Mouse (Mus musculus): ENCODE measurements around the gene Ggt1. TPM values are rescaled to one million over a fixed set of nuclear protein-coding genes. Genes with fewer than 3 reads are reported as not detected.

Gene Ggt1
- polyA plus RNA-seq, 1 experiment from 2014 or later = 1.2 TPM

DNA sequence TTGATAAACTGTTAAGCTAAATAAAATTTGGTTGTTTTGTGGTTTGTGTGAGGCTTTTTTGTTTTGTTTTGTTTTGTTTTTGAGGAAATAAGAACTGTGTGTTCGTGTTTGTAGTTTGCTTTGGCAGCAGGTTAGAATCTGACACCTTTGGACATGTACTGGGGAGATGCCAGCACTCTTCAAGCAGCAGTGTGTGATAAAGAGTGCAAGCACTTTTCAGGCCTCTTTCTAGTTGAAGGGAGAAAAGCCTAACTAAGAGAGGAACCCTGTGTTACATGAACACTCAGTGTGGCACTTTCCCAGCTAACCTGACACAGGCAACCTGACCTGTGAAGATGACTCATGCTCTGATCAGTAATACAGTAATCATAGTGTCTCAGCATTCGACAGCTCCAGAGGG is 26.0 kb upstream of the Ggt1 start:
- no peaks in the 10 kb centered on the region for H3K4me1 ChIP-seq (ENCODE audit: control insufficient read depth, insufficient read depth, low read length)
- H3K4me2 ChIP-seq (ENCODE audit: low read length) = no peak overlapping the region
- H3K9me3 ChIP-seq (replicated peaks; ENCODE audit: control insufficient read depth, low read length) = no peaks in the 10 kb centered on the region
- no peak for DNase-seq (ENCODE audit: low spot score)
- H3K27me3 ChIP-seq (replicated peaks; ENCODE audit: control insufficient read depth, insufficient read depth, low read length) = no peaks in the 10 kb centered on the region
- 91% methylated on average over 2 of the region's 2 CpGs for WGBS
- no peak for ATAC-seq
- H3K36me3 ChIP-seq (ENCODE audit: control insufficient read depth, insufficient read depth, low read length) = peaks cover 49% of the 10 kb centered on the region
- no peak overlapping the region for H3K27ac ChIP-seq (ENCODE audit: low read depth, low read length)
- H3K4me3 ChIP-seq (ENCODE audit: low read depth, low read length) = no peak overlapping the region
- H3K9ac ChIP-seq (ENCODE audit: low read length) = no peak overlapping the region

- ATAC-seq = no peak
These were observed 25.3 kb upstream of the Ggt1 start for GRCm38 (mm10) chr10:75536123-75536522.

DNA sequence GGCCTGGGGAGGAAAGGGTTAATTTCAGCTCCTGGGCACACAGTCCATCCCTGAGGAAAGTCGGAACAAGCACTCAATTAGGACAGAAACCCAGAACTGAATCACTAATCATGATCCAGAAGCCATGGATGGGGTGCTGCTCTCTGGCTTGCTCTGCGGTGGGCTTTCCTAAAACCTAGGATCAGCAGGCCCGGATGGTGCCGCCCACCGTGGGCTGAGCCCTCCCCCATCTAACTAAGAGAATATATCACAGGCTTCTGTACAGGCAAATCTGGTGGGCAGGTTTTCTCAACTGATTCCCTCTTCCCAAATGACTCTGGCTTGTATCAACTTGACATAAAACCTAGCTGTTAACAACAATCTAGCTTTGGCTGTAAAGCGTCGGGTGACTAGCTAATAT is 13.5 kb upstream of the Ggt1 start:
- DNase-seq (ENCODE audit: low spot score) = no peak
- no peak for ATAC-seq
- Histone ChIP-seq H3K4me1 (ENCODE audit: control insufficient read depth, insufficient read depth, low read length) (no peaks in the 10 kb centered on the region), H3K36me3 (ENCODE audit: control insufficient read depth, insufficient read depth, low read length) (peaks cover 3% of the 10 kb centered on the region), H3K9me3 (replicated peaks; ENCODE audit: control insufficient read depth, low read length) (peaks cover 5% of the 10 kb centered on the region; the same call in 1 of the 2 replicates), H3K4me3 (ENCODE audit: low read depth, low read length) (no peak overlapping the region), H3K9ac (ENCODE audit: low read length) (no peak overlapping the region), H3K27ac (ENCODE audit: low read depth, low read length) (no peak overlapping the region), H3K4me2 (ENCODE audit: low read length) (no peak overlapping the region), H3K27me3 (replicated peaks; ENCODE audit: control insufficient read depth, insufficient read depth, low read length) (no peaks in the 10 kb centered on the region)
- 72% methylated on average over 7 of the region's 7 CpGs for WGBS

More at GRCm38 (mm10) chr10:75536123-75536522, 25.3 kb upstream of the Ggt1 start:
- H3K36me3 ChIP-seq (ENCODE audit: control insufficient read depth, insufficient read depth, low read length) = peaks cover 46% of the 10 kb centered on the region
- no peak overlapping the region for H3K4me2 ChIP-seq (ENCODE audit: low read length)
- H3K9ac ChIP-seq (ENCODE audit: low read length) = no peak overlapping the region
- H3K4me1 ChIP-seq (ENCODE audit: control insufficient read depth, insufficient read depth, low read length) = no peaks in the 10 kb centered on the region
- no peaks in the 10 kb centered on the region for H3K27me3 ChIP-seq (replicated peaks; ENCODE audit: control insufficient read depth, insufficient read depth, low read length)
- H3K9me3 ChIP-seq (replicated peaks; ENCODE audit: control insufficient read depth, low read length) = no peaks in the 10 kb centered on the region
- H3K27ac ChIP-seq (ENCODE audit: low read depth, low read length) = no peak overlapping the region
- DNase-seq (ENCODE audit: low spot score) = no peak
- WGBS = 93% methylated on average over 5 of the region's 5 CpGs
- H3K4me3 ChIP-seq (ENCODE audit: low read depth, low read length) = no peak overlapping the region

DNA sequence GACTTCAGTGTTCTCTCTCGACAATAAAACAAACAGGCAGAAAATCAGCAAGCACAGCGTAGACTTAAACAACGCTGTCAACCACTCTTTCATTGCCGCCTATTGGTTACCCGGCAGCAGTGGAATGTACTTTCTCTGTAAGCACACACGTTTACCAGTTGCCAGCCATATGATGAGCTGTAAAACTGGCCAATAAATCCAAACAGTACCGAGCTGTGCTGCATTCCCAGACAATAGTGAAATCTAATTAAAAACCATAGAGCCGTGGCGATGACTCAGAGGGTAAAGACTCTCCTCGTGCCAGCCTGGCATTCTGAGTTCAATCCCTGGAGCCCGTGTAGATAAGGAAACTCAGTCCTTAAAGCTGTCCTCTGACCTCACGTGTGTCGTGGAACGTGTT is 12.9 kb upstream of the Ggt1 start:
- Histone ChIP-seq H3K9ac (ENCODE audit: low read length) (no peak overlapping the region), H3K27me3 (replicated peaks; ENCODE audit: control insufficient read depth, insufficient read depth, low read length) (no peaks in the 10 kb centered on the region), H3K27ac (ENCODE audit: low read depth, low read length) (no peak overlapping the region), H3K9me3 (replicated peaks; ENCODE audit: control insufficient read depth, low read length) (peaks cover 5% of the 10 kb centered on the region; the same call in 1 of the 2 replicates), H3K4me1 (ENCODE audit: control insufficient read depth, insufficient read depth, low read length) (no peaks in the 10 kb centered on the region), H3K4me3 (ENCODE audit: low read depth, low read length) (no peak overlapping the region), H3K36me3 (ENCODE audit: control insufficient read depth, insufficient read depth, low read length) (peaks cover 9% of the 10 kb centered on the region), H3K4me2 (ENCODE audit: low read length) (no peak overlapping the region)
- ATAC-seq (peak; percentile 57), DNase-seq (ENCODE audit: low spot score) (peak; percentile 58)
- 48% methylated on average over 14 of the region's 14 CpGs for WGBS

- no peak overlapping the region for H3K4me2 ChIP-seq (ENCODE audit: low read length)
- H3K4me3 ChIP-seq (ENCODE audit: low read depth, low read length) = no peak overlapping the region
- ATAC-seq (no peak), DNase-seq (ENCODE audit: low spot score) (no peak)
- H3K4me1 ChIP-seq (ENCODE audit: control insufficient read depth, insufficient read depth, low read length) = no peaks in the 10 kb centered on the region
- peaks cover 2% of the 10 kb centered on the region; the same call in 1 of the 2 replicates for H3K9me3 ChIP-seq (replicated peaks; ENCODE audit: control insufficient read depth, low read length)
- H3K27me3 ChIP-seq (replicated peaks; ENCODE audit: control insufficient read depth, insufficient read depth, low read length) = no peaks in the 10 kb centered on the region
- peaks cover 15% of the 10 kb centered on the region for H3K36me3 ChIP-seq (ENCODE audit: control insufficient read depth, insufficient read depth, low read length)
- H3K27ac ChIP-seq (ENCODE audit: low read depth, low read length) = no peak overlapping the region
- WGBS = 83% methylated on average over 7 of the region's 7 CpGs
- no peak overlapping the region for H3K9ac ChIP-seq (ENCODE audit: low read length)
These were observed 11.5 kb upstream of the Ggt1 start for GRCm38 (mm10) chr10:75549886-75550285.

GRCm38 (mm10) chr10:75551175-75551574 is 10.2 kb upstream of the Ggt1 start:
- 55% methylated on average over 12 of the region's 12 CpGs for WGBS
- Histone ChIP-seq H3K36me3 (ENCODE audit: control insufficient read depth, insufficient read depth, low read length) (peaks cover 27% of the 10 kb centered on the region), H3K27ac (ENCODE audit: low read depth, low read length) (no peak overlapping the region), H3K27me3 (replicated peaks; ENCODE audit: control insufficient read depth, insufficient read depth, low read length) (no peaks in the 10 kb centered on the region), H3K9me3 (replicated peaks; ENCODE audit: control insufficient read depth, low read length) (no peaks in the 10 kb centered on the region), H3K4me2 (ENCODE audit: low read length) (no peak overlapping the region), H3K9ac (ENCODE audit: low read length) (no peak overlapping the region), H3K4me3 (ENCODE audit: low read depth, low read length) (no peak overlapping the region), H3K4me1 (ENCODE audit: control insufficient read depth, insufficient read depth, low read length) (peaks cover 7% of the 10 kb centered on the region)
- ATAC-seq = no peak
- DNase-seq (ENCODE audit: low spot score) = no peak

DNA sequence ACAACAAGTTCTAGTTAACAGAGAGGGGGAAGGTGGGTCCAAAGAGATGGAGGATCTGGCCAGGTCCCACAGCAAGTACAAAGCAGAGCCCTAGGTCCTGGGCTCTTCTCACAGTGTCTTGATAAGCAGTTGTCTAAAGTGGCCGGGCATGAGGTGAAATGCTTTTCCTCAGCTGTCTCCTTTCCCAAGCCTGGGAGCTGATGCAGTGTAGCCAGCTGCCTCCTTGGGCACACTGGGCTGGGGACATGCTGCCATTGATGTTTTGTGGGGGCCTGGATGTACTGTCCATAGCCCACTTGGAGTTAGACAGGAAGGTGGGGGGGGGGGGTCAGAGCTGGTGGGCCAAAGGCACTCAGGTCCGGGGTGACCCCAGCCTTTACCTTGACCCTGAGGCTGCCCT is 9.3 kb upstream of the Ggt1 start:
- 89% methylated on average over 2 of the region's 2 CpGs for WGBS
- H3K9me3 ChIP-seq (replicated peaks; ENCODE audit: control insufficient read depth, low read length) = no peaks in the 10 kb centered on the region
- H3K4me3 ChIP-seq (ENCODE audit: low read depth, low read length) = no peak overlapping the region
- peaks cover 32% of the 10 kb centered on the region for H3K36me3 ChIP-seq (ENCODE audit: control insufficient read depth, insufficient read depth, low read length)
- no peak overlapping the region for H3K4me2 ChIP-seq (ENCODE audit: low read length)
- peaks cover 16% of the 10 kb centered on the region for H3K4me1 ChIP-seq (ENCODE audit: control insufficient read depth, insufficient read depth, low read length)
- ATAC-seq = no peak
- no peaks in the 10 kb centered on the region for H3K27me3 ChIP-seq (replicated peaks; ENCODE audit: control insufficient read depth, insufficient read depth, low read length)
- H3K9ac ChIP-seq (ENCODE audit: low read length) = no peak overlapping the region
- no peak for DNase-seq (ENCODE audit: low spot score)
- H3K27ac ChIP-seq (ENCODE audit: low read depth, low read length) = no peak overlapping the region

DNA sequence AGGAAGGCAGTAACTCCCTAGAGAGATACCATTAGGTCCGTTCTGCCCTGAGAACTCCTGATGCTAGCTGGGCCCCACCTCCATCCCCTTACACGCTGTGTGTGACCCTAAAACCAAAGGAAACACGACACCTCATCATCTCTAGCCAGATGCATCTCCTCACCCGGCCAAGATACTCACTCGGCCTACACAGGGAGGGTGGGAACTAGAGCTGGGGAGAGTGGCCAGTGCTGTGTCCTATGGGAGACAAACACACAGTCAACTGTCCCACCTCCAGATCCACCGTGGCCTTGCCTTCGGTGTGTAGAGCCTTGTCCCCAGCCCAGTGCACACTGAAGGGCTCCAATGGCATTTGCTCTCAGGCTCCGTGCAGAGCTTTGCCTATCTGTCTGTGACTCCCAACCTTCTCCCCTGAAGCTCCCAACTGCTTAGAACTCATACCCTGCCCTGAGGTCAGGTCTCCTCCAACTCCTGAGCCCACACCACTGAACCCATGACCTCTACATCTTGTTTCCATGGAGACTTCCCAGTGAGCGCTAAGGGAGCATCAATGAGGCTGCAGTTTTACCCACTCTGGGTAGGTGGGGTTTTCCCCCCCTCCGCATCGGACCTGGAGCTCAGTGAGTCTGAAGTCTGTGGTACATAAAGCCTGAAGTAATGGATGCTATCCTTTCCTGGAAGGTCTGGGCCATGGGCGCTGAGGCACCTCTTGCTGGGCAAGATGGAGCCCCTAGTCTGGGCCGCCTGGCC is 8.5 kb upstream of the Ggt1 start:
- no peaks in the 10 kb centered on the region for H3K9me3 ChIP-seq (replicated peaks; ENCODE audit: control insufficient read depth, low read length)
- no peak overlapping the region for H3K4me2 ChIP-seq (ENCODE audit: low read length)
- H3K9ac ChIP-seq (ENCODE audit: low read length) = no peak overlapping the region
- no peaks in the 10 kb centered on the region for H3K27me3 ChIP-seq (replicated peaks; ENCODE audit: control insufficient read depth, insufficient read depth, low read length)
- H3K4me1 ChIP-seq (ENCODE audit: control insufficient read depth, insufficient read depth, low read length) = peaks cover 24% of the 10 kb centered on the region
- ATAC-seq (no peak), DNase-seq (ENCODE audit: low spot score) (no peak)
- peaks cover 32% of the 10 kb centered on the region for H3K36me3 ChIP-seq (ENCODE audit: control insufficient read depth, insufficient read depth, low read length)
- H3K4me3 ChIP-seq (ENCODE audit: low read depth, low read length) = no peak overlapping the region
- 76% methylated on average over 13 of the region's 13 CpGs for WGBS
- no peak overlapping the region for H3K27ac ChIP-seq (ENCODE audit: low read depth, low read length)

DNA sequence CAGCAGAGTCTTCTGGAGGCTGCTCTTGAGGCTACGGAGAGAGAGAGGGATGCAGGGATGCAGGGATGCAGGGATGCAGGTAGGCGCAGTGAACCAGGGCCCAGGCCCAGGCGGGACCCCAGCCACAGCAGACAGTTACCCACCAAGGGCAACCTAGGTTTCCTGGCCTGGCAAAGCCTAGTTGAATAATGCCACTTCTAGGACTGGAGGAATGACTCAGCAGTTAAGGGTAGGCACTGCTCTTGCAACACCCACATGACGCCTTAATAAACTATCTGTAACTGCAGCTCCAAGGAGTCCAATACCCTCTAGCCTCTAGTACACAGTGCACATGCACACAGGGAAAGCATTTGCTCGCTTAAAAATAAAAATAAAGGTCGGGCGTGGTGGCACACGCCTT is 7.3 kb upstream of the Ggt1 start:
- H3K9me3 ChIP-seq (replicated peaks; ENCODE audit: control insufficient read depth, low read length) = no peaks in the 10 kb centered on the region
- peaks cover 32% of the 10 kb centered on the region for H3K36me3 ChIP-seq (ENCODE audit: control insufficient read depth, insufficient read depth, low read length)
- H3K9ac ChIP-seq (ENCODE audit: low read length) = no peak overlapping the region
- H3K27me3 ChIP-seq (replicated peaks; ENCODE audit: control insufficient read depth, insufficient read depth, low read length) = no peaks in the 10 kb centered on the region
- ATAC-seq (no peak), DNase-seq (ENCODE audit: low spot score) (no peak)
- no peak overlapping the region for H3K27ac ChIP-seq (ENCODE audit: low read depth, low read length)
- no peak overlapping the region for H3K4me3 ChIP-seq (ENCODE audit: low read depth, low read length)
- no peak overlapping the region for H3K4me2 ChIP-seq (ENCODE audit: low read length)
- WGBS = 92% methylated on average over 8 of the region's 8 CpGs
- H3K4me1 ChIP-seq (ENCODE audit: control insufficient read depth, insufficient read depth, low read length) = peaks cover 30% of the 10 kb centered on the region

Data from forebrain, embryonic 14.5 days (tissue).